Mouse (Mus musculus) forebrain, embryonic 10.5 days (tissue): ENCODE results near the gene Dhx34. TPM values are rescaled to one million over a fixed set of nuclear protein-coding genes. Genes with fewer than 3 reads are reported as not detected.
"Not testable (repeated sequence)": the region's sequence is repeated elsewhere in the genome, so short reads cannot be mapped to it uniquely, and the experiment has no call there.

ENCODE experiments used
- DNase-seq: peaks from one replicate; pipeline ENCODE4 v3.0.0-alpha.2; 2017; ENCODE audit warnings: low spot score; ENCODE audit errors: extremely low spot score
- H3K27ac ChIP-seq: fragments of 300-500 bp; sonication (generic); 2 replicates; pipeline ENCODE4 v1.5.1; 2016; ENCODE audit warnings: mild to moderate bottlenecking
- H3K27me3 ChIP-seq: fragments of 300-500 bp; sonication (generic); 2 replicates; pipeline ENCODE4 v1.6.1; 2016; ENCODE audit warnings: mild to moderate bottlenecking; ENCODE audit not compliant: poor library complexity, severe bottlenecking
- H3K36me3 ChIP-seq: fragments of 300-500 bp; sonication (generic); replicated peaks from 2 replicates; pipeline ENCODE4 v1.6.1; 2016; ENCODE audit warnings: mild to moderate bottlenecking, moderate library complexity
- H3K4me1 ChIP-seq: fragments of 300-500 bp; sonication (generic); 2 replicates; pipeline ENCODE4 v1.6.1; 2016
- H3K4me3 ChIP-seq: fragments of 300-500 bp; sonication (generic); 2 replicates; pipeline ENCODE4 v1.5.1; 2016; ENCODE audit warnings: mild to moderate bottlenecking, moderate library complexity
- H3K9me3 ChIP-seq: fragments of 300-500 bp; sonication (generic); 2 replicates; pipeline ENCODE4 v1.6.1; 2016; ENCODE audit warnings: mild to moderate bottlenecking, moderate library complexity
- WGBS: fragments of 180-500 bp; shearing (Covaris S2); methylation state at CpG from one replicate; pipeline ENCODE4 v1.1.7; 2016; 5-methylcytosine and 5-hydroxymethylcytosine counted together
- polyA plus RNA-seq: library from polyadenylated mRNA; unstranded; fragments of >200 nt; fragmentation: Nextera tagmentation; extraction: Ambion mirVana; gene quantifications from 2 replicates; pipeline ENCODE4 v1.2.1, GENCODE M21; 2016

Gene Dhx34
- polyA plus RNA-seq: 19.6 and 21.2 TPM in 2 replicates

GRCm38 (mm10) chr7:16221582-16222272, at the start of gene Dhx34:
Dhx34 (minus strand) TSS chr7:16222037.
- WGBS: 1% methylated on average over 34 of the region's 34 CpGs
- peaks cover 18% of the 10 kb centered on the region for H3K4me1 ChIP-seq
- H3K27ac ChIP-seq: peak within 1 kb of the TSS; percentile 94
- peak; percentile 97 for DNase-seq
- no peaks in the 10 kb centered on the region for H3K27me3 ChIP-seq
- peak within 1 kb of the TSS; percentile 79 for H3K4me3 ChIP-seq
- peaks cover 22% of the 10 kb centered on the region for H3K36me3 ChIP-seq
- H3K9me3 ChIP-seq: no peaks in the 10 kb centered on the region

GRCm38 (mm10) chr7:16271139-16271538, 49.3 kb upstream of the Dhx34 start:
- Histone ChIP-seq H3K27ac (no peak overlapping the region), H3K9me3 (no peaks in the 10 kb centered on the region), H3K27me3 (peaks cover 44% of the 10 kb centered on the region), H3K4me1 (peaks cover 42% of the 10 kb centered on the region), H3K36me3 (peaks cover 13% of the 10 kb centered on the region), H3K4me3 (no peak overlapping the region)
- no peak for DNase-seq
- WGBS: 98% methylated on average over 1 of the region's 1 CpGs

GRCm38 (mm10) chr7:16266593-16266992, 44.8 kb upstream of the Dhx34 start:
- H3K27ac ChIP-seq, DNase-seq, H3K4me1 ChIP-seq, H3K36me3 ChIP-seq, H3K4me3 ChIP-seq: not testable (repeated sequence)
- WGBS: 90% methylated on average over 7 of the region's 7 CpGs
- peaks cover 12% of the 10 kb centered on the region for H3K9me3 ChIP-seq
- H3K27me3 ChIP-seq: peaks cover 23% of the 10 kb centered on the region

GRCm38 (mm10) chr7:16265856-16266255, 44.0 kb upstream of the Dhx34 start:
- no peak for DNase-seq
- Histone ChIP-seq H3K27ac (no peak overlapping the region), H3K27me3 (peaks cover 16% of the 10 kb centered on the region), H3K36me3 (no peaks in the 10 kb centered on the region), H3K4me1 (no peaks in the 10 kb centered on the region), H3K4me3 (no peak overlapping the region), H3K9me3 (peaks cover 12% of the 10 kb centered on the region)
- 89% methylated on average over 11 of the region's 11 CpGs for WGBS

- Histone ChIP-seq H3K4me3 (no peak overlapping the region), H3K36me3 (no peaks in the 10 kb centered on the region), H3K27me3 (no peaks in the 10 kb centered on the region), H3K4me1 (no peaks in the 10 kb centered on the region), H3K27ac (no peak overlapping the region), H3K9me3 (peaks cover 12% of the 10 kb centered on the region)
- WGBS: 89% methylated on average over 5 of the region's 5 CpGs
- DNase-seq: no peak
Observed at GRCm38 (mm10) chr7:16263843-16264242, 42.0 kb upstream of the Dhx34 start.

- DNase-seq: peak; percentile 70
- H3K27me3 ChIP-seq: no peaks in the 10 kb centered on the region
- H3K36me3 ChIP-seq: no peaks in the 10 kb centered on the region
- H3K27ac ChIP-seq: no peak overlapping the region
- WGBS: 27% methylated on average over 8 of the region's 8 CpGs
- H3K4me3 ChIP-seq: no peak overlapping the region
- H3K9me3 ChIP-seq: peaks cover 12% of the 10 kb centered on the region
- H3K4me1 ChIP-seq: no peaks in the 10 kb centered on the region
Observed at GRCm38 (mm10) chr7:16263015-16263787, 41.4 kb upstream of the Dhx34 start.

GRCm38 (mm10) chr7:16261097-16261496, 39.3 kb upstream of the Dhx34 start:
- 90% methylated on average over 1 of the region's 1 CpGs for WGBS

GRCm38 (mm10) chr7:16259110-16259590, 37.3 kb upstream of the Dhx34 start, which contains the start of gene C5ar1:
C5ar1 (minus strand) TSS chr7:16259540.
- H3K4me1 ChIP-seq: no peaks in the 10 kb centered on the region
- WGBS: 91% methylated on average over 5 of the region's 5 CpGs
- H3K36me3 ChIP-seq: no peaks in the 10 kb centered on the region
- no peak for DNase-seq
- H3K27me3 ChIP-seq: no peaks in the 10 kb centered on the region
- peaks cover 3% of the 10 kb centered on the region; the same call in 1 of the 2 replicates for H3K9me3 ChIP-seq
- H3K27ac ChIP-seq: no peak within 1 kb of the TSS
- H3K4me3 ChIP-seq: no peak within 1 kb of the TSS

More at GRCm38 (mm10) chr7:16261097-16261496, 39.3 kb upstream of the Dhx34 start:
- Histone ChIP-seq H3K27ac (no peak overlapping the region), H3K27me3 (no peaks in the 10 kb centered on the region), H3K9me3 (peaks cover 12% of the 10 kb centered on the region), H3K4me1 (no peaks in the 10 kb centered on the region), H3K36me3 (no peaks in the 10 kb centered on the region), H3K4me3 (no peak overlapping the region)
- DNase-seq: no peak

GRCm38 (mm10) chr7:16257830-16258229, 36.0 kb upstream of the Dhx34 start:
- Histone ChIP-seq H3K4me1 (no peaks in the 10 kb centered on the region), H3K27me3 (no peaks in the 10 kb centered on the region), H3K36me3 (no peaks in the 10 kb centered on the region), H3K4me3 (no peak overlapping the region), H3K27ac (no peak overlapping the region), H3K9me3 (no peaks in the 10 kb centered on the region)
- DNase-seq: no peak
- WGBS: 88% methylated on average over 11 of the region's 11 CpGs

- not testable (repeated sequence) for H3K9me3 ChIP-seq, H3K4me1 ChIP-seq, H3K27me3 ChIP-seq, H3K4me3 ChIP-seq, DNase-seq, H3K27ac ChIP-seq, H3K36me3 ChIP-seq
- WGBS: 81% methylated on average over 4 of the region's 4 CpGs
Observed at GRCm38 (mm10) chr7:16255963-16256362, 34.1 kb upstream of the Dhx34 start.

GRCm38 (mm10) chr7:16254195-16254594, 32.4 kb upstream of the Dhx34 start:
- Histone ChIP-seq H3K4me1 (no peaks in the 10 kb centered on the region), H3K4me3 (no peak overlapping the region), H3K9me3 (no peaks in the 10 kb centered on the region), H3K36me3 (no peaks in the 10 kb centered on the region), H3K27me3 (no peaks in the 10 kb centered on the region), H3K27ac (no peak overlapping the region)
- 81% methylated on average over 4 of the region's 4 CpGs for WGBS
- DNase-seq: no peak

- 91% methylated on average over 5 of the region's 5 CpGs for WGBS
- H3K4me3 ChIP-seq: no peak overlapping the region
Observed at GRCm38 (mm10) chr7:16250687-16251086, 28.9 kb upstream of the Dhx34 start.

GRCm38 (mm10) chr7:16245958-16246357, 24.1 kb upstream of the Dhx34 start:
- no peaks in the 10 kb centered on the region; the same call in 1 of the 2 replicates for H3K4me1 ChIP-seq
- DNase-seq: no peak
- H3K27ac ChIP-seq: no peak overlapping the region
- no peaks in the 10 kb centered on the region for H3K36me3 ChIP-seq
- no peak overlapping the region for H3K4me3 ChIP-seq
- 60% methylated on average over 2 of the region's 4 CpGs for WGBS
- no peaks in the 10 kb centered on the region for H3K27me3 ChIP-seq
- H3K9me3 ChIP-seq: no peaks in the 10 kb centered on the region

More at GRCm38 (mm10) chr7:16250687-16251086, 28.9 kb upstream of the Dhx34 start:
- Histone ChIP-seq H3K36me3 (no peaks in the 10 kb centered on the region), H3K9me3 (no peaks in the 10 kb centered on the region), H3K4me1 (no peaks in the 10 kb centered on the region), H3K27ac (no peak overlapping the region), H3K27me3 (no peaks in the 10 kb centered on the region)
- no peak for DNase-seq
